8 mouse cellular contexts compared by ENCODE assay signal in genomic region chr17:5352901-5353300, GRCm38 (mm10).
DNase-seq lines count a peak whose midpoint lies in the region; ATAC-seq and TF ChIP-seq lines count a peak whose summit lies in the region.

No protein-coding gene starts in this region.

- H3K4me2 ChIP-seq in lung, embryonic 14.5 days: no peak overlapping the region
- H3K4me2 ChIP-seq in forebrain, postnatal 0 days (ENCODE audit: low read depth): no peak overlapping the region

- H3K4me3 ChIP-seq in lung, embryonic 14.5 days (ENCODE audit: low read depth, low read length): no peak overlapping the region
- no peak overlapping the region for H3K4me3 ChIP-seq in lung, adult 2 months (replicated peaks; ENCODE audit: extremely low read depth, low read depth, low read length)
- no peak overlapping the region for H3K4me3 ChIP-seq in forebrain, postnatal 0 days (ENCODE audit: low read depth, low read length)

- WGBS in lung, embryonic 14.5 days: 42% methylated on average over 5 of the region's 5 CpGs
- 43% methylated on average over 5 of the region's 5 CpGs for WGBS in lung, adult 2 months
- WGBS in forebrain, postnatal 0 days: 38% methylated on average over 5 of the region's 5 CpGs

- TF ChIP-seq POLR2A in lung, adult 2 months (IDR thresholded peaks at IDR 0.05; ENCODE audit: borderline replicate concordance, extremely low read depth, low read depth, low read length): no peak

- H3K27ac ChIP-seq in lung, embryonic 14.5 days (ENCODE audit: low read depth): no peak overlapping the region
- no peak overlapping the region for H3K27ac ChIP-seq in forebrain, postnatal 0 days (ENCODE audit: low read depth, low read length)

- no peaks in the 10 kb centered on the region for H3K4me1 ChIP-seq in lung, embryonic 14.5 days (ENCODE audit: insufficient read depth)
- no peaks in the 10 kb centered on the region for H3K4me1 ChIP-seq in lung, adult 2 months (ENCODE audit: control insufficient read depth, insufficient read depth, low read length)
- no peaks in the 10 kb centered on the region for H3K4me1 ChIP-seq in forebrain, postnatal 0 days (ENCODE audit: insufficient read depth)

- peak; percentile 44; the same call in 1 of the 2 replicates for ATAC-seq in lung, embryonic 14.5 days (ENCODE audit: insufficient read depth)
- peak; percentile 64 for ATAC-seq in forebrain, postnatal 0 days

- H3K36me3 ChIP-seq in lung, embryonic 14.5 days (ENCODE audit: insufficient read depth): no peaks in the 10 kb centered on the region
- H3K36me3 ChIP-seq in forebrain, postnatal 0 days (ENCODE audit: insufficient read depth): no peaks in the 10 kb centered on the region

- no peak overlapping the region for H3K9ac ChIP-seq in lung, embryonic 14.5 days
- H3K9ac ChIP-seq in forebrain, postnatal 0 days: no peak overlapping the region

- H3K9me3 ChIP-seq in lung, embryonic 14.5 days (ENCODE audit: low read depth, low read length): no peaks in the 10 kb centered on the region
- no peaks in the 10 kb centered on the region for H3K9me3 ChIP-seq in forebrain, postnatal 0 days (ENCODE audit: low read length)

- H3K27me3 ChIP-seq in lung, embryonic 14.5 days (ENCODE audit: insufficient read depth, low read length): no peaks in the 10 kb centered on the region
- no peaks in the 10 kb centered on the region for H3K27me3 ChIP-seq in forebrain, postnatal 0 days (ENCODE audit: insufficient read depth, low read length)

- TF ChIP-seq CTCF in lung, embryonic 14.5 days (IDR thresholded peaks at IDR 0.05; ENCODE audit: low read depth): peak; percentile 18; the same call in 1 of the 2 replicates
- no peak for TF ChIP-seq CTCF in lung, adult 2 months (IDR thresholded peaks at IDR 0.05; ENCODE audit: insufficient read depth, low read length)
- 0 out of 2 replicates have a peak, but pooled peaks have one; percentile 15 for TF ChIP-seq CTCF in forebrain, postnatal 0 days (IDR thresholded peaks at IDR 0.05; ENCODE audit: low read depth)

- DNase-seq in adrenal gland, adult 2 months: peak; percentile 52
- no peak for DNase-seq in adrenal gland, adult 18-20 months (ENCODE audit: low spot score in 2 of 2)
- peak; percentile 89 for DNase-seq in lung, embryonic 14.5 days
- DNase-seq in lung, adult 2 months: no peak
- DNase-seq in forebrain, postnatal 0 days: peak; percentile 75
- DNase-seq in kidney, postnatal 36 days: peak; percentile 31 to 66
- DNase-seq in testis, postnatal 14 days (ENCODE audit: low spot score): peak; percentile 37
- no peak for DNase-seq in urinary bladder, adult 18-20 months (ENCODE audit: low spot score in 2 of 2)

Comparison
In these comparisons a context has a peak if more than half of its experiments do, and no peak if none do; other contexts are left out.
1. DNase-seq: peak in adrenal gland, adult 2 months (single experiment), lung, embryonic 14.5 days (single experiment), forebrain, postnatal 0 days (single experiment), kidney, postnatal 36 days (2 of 2) and testis, postnatal 14 days (single experiment); none in adrenal gland, adult 18-20 months (0 of 2), lung, adult 2 months (single experiment) and urinary bladder, adult 18-20 months (0 of 2).